1 mouse cellular context compared by ENCODE assay signal in genomic region chr2:25402377-25402971, GRCm38 (mm10).
A peak's percentile ranks its signal among the peaks of the same experiment; 100 is the strongest.
TF ChIP-seq lines count a peak whose summit lies in the region.

No protein-coding gene starts in this region.

TF ChIP-seq in MEL, 35 proteins besides CTCF, POLR2A, EP300 and RAD21 (continued from another document):
- TF ChIP-seq E2F4 (IDR thresholded peaks at IDR 0.05; ENCODE audit: borderline replicate concordance, low read depth, low read length): no peak
- no peak for TF ChIP-seq ETS1 (IDR thresholded peaks at IDR 0.05; ENCODE audit: low read depth, low read length)
- no peak for TF ChIP-seq BHLHE40 (IDR thresholded peaks at IDR 0.05; ENCODE audit: borderline replicate concordance, low read depth, low read length)
- 0 out of 2 replicates have a peak, but pooled peaks have one; percentile 40 for TF ChIP-seq JUND (IDR thresholded peaks at IDR 0.05; ENCODE audit: low read depth, low read length)
- no peak for TF ChIP-seq ZNF384 (IDR thresholded peaks at IDR 0.05; ENCODE audit: low read depth, low read length)
- TF ChIP-seq RCOR1 (IDR thresholded peaks at IDR 0.05; ENCODE audit: low read depth, low read length): no peak
- 0 out of 2 replicates have a peak, but pooled peaks have one; percentile 35 for TF ChIP-seq MYB (IDR thresholded peaks at IDR 0.05; ENCODE audit: low read depth, low read length)
- no peak for TF ChIP-seq POLR2AphosphoS5 (IDR thresholded peaks at IDR 0.05; ENCODE audit: borderline replicate concordance, low read depth, low read length)
- peak; percentile 53 for TF ChIP-seq HCFC1 (IDR thresholded peaks at IDR 0.05; ENCODE audit: low read depth, low read length)
- no peak for TF ChIP-seq ELF1 (IDR thresholded peaks at IDR 0.05; ENCODE audit: low read depth, low read length)
- TF ChIP-seq NELFE (IDR thresholded peaks at IDR 0.05; ENCODE audit: low read depth, low read length): no peak
- TF ChIP-seq MYC (IDR thresholded peaks at IDR 0.05; ENCODE audit: low read depth, low read length): no peak
- TF ChIP-seq GATA1 (IDR thresholded peaks at IDR 0.05; ENCODE audit: low read depth, low read length): no peak
- no peak for TF ChIP-seq CHD2 (IDR thresholded peaks at IDR 0.05; ENCODE audit: low read length)
- TF ChIP-seq CHD1 (IDR thresholded peaks at IDR 0.05; ENCODE audit: low read depth, low read length): no peak
- peak; percentile 48; the same call in 1 of the 2 replicates for TF ChIP-seq TBP (IDR thresholded peaks at IDR 0.05; ENCODE audit: low read depth, low read length)
- no peak for TF ChIP-seq USF1 (IDR thresholded peaks at IDR 0.05; ENCODE audit: low read depth, low read length)
- no peak for TF ChIP-seq POLR2AphosphoS2 (IDR thresholded peaks at IDR 0.05; ENCODE audit: low read length)
- no peak for TF ChIP-seq TAL1 (IDR thresholded peaks at IDR 0.05; ENCODE audit: low read length)
- peak; percentile 99 for TF ChIP-seq SIN3A (IDR thresholded peaks at IDR 0.05; ENCODE audit: low read length)
- no peak for TF ChIP-seq GABPA (IDR thresholded peaks at IDR 0.05; ENCODE audit: low read depth, low read length)
- peak; percentile 44 for TF ChIP-seq MAX (IDR thresholded peaks at IDR 0.05; ENCODE audit: low read length)
- TF ChIP-seq MAFK (IDR thresholded peaks at IDR 0.05; ENCODE audit: borderline replicate concordance, low read depth, low read length): no peak
- TF ChIP-seq MEF2A (IDR thresholded peaks at IDR 0.05; ENCODE audit: extremely low read depth, insufficient replicate concordance, low read depth, low read length, poor library complexity, severe bottlenecking): no peak
- TF ChIP-seq TCF12 (IDR thresholded peaks at IDR 0.05; ENCODE audit: low read depth, low read length): no peak
- no peak for TF ChIP-seq ZKSCAN1 (IDR thresholded peaks at IDR 0.05; ENCODE audit: low read depth, low read length)
- TF ChIP-seq UBTF (IDR thresholded peaks at IDR 0.05; ENCODE audit: borderline replicate concordance, insufficient read depth, low read depth, low read length): no peak
- TF ChIP-seq KAT2A (conservative IDR thresholded peaks at IDR 0.05; ENCODE audit: low read depth, low read length): no peak
- TF ChIP-seq MAZ (IDR thresholded peaks at IDR 0.05; ENCODE audit: low read depth, low read length): 0 out of 2 replicates have a peak, but pooled peaks have one; percentile 38
